Mouse (Mus musculus) liver, postnatal 0 days (tissue): ENCODE measurements at regions not wholly inside any gene's neighbourhood (a gene's known extent, or its start where the extent isn't known, plus 50 kb on each side); places are given as distances from the start of the nearest gene placed in this dataset.
A peak's percentile ranks its signal among the peaks of the same experiment; 100 is the strongest.
"Not testable (repeated sequence)": the region's sequence is repeated elsewhere in the genome, so short reads cannot be mapped to it uniquely, and the experiment has no call there.

Experiments
- ATAC-seq: fragments of 200-750 bp; cut with Nextera tagmentation; 2 replicates; pipeline ENCODE4 v1.8.0; 2017; ENCODE audit warnings: mild to moderate bottlenecking, moderate library complexity
- DNase-seq: peaks from one replicate; pipeline ENCODE4 v3.0.0-alpha.2; 2016
- H3K27ac ChIP-seq: fragments of 300-500 bp; sonication (generic); 2 replicates; pipeline ENCODE4 v1.5.1; 2014; ENCODE audit warnings: antibody characterized with exemption, moderate library complexity, mild to moderate bottlenecking, low read depth
- H3K27me3 ChIP-seq: fragments of 300-500 bp; sonication (generic); 2 replicates; pipeline ENCODE4 v1.6.1; 2014; ENCODE audit warnings: low read length, control low read depth, mixed read lengths; ENCODE audit not compliant: insufficient read depth
- H3K36me3 ChIP-seq: fragments of 300-500 bp; sonication (generic); replicated peaks from 2 replicates; pipeline ENCODE4 v1.6.1; 2014; ENCODE audit warnings: mild to moderate bottlenecking, control low read depth, low read length, moderate library complexity, mixed read lengths; ENCODE audit not compliant: insufficient read depth
- H3K4me1 ChIP-seq: fragments of 300-500 bp; sonication (generic); 2 replicates; pipeline ENCODE4 v1.6.1; 2014; ENCODE audit warnings: antibody characterized with exemption, mild to moderate bottlenecking, control low read depth; ENCODE audit not compliant: insufficient read depth
- H3K4me2 ChIP-seq: fragments of 300-500 bp; sonication (generic); 2 replicates; pipeline ENCODE4 v1.6.1; 2014; ENCODE audit warnings: low read depth, mild to moderate bottlenecking, low read length, moderate library complexity, mixed read lengths
- H3K4me3 ChIP-seq: fragments of 300-500 bp; sonication (generic); 2 replicates; pipeline ENCODE4 v1.5.1; 2014; ENCODE audit warnings: low read depth, low read length
- H3K9ac ChIP-seq: fragments of 300-500 bp; sonication (generic); replicated peaks from 2 replicates; pipeline ENCODE4 v1.6.1; 2014; ENCODE audit warnings: mild to moderate bottlenecking, moderate library complexity
- H3K9me3 ChIP-seq: fragments of 300-500 bp; sonication (generic); 2 replicates; pipeline ENCODE4 v1.6.1; 2016; ENCODE audit warnings: mild to moderate bottlenecking, control low read depth, low read length, mixed read lengths
- CTCF ChIP-seq: sonication (generic); IDR thresholded peaks from 2 replicates; pipeline ENCODE4 v1.5.1; 2016; ENCODE audit warnings: antibody characterized with exemption, low read depth
- EP300 ChIP-seq: IDR thresholded peaks from 2 replicates; pipeline ENCODE4 v1.6.1; 2016; ENCODE audit warnings: antibody characterized with exemption, low read depth, mild to moderate bottlenecking
- WGBS: fragments of 180-500 bp; shearing (Covaris S2); extraction: QIAGEN DNeasy Blood & Tissue Kit; methylation state at CpG from one replicate; pipeline ENCODE4 v1.1.7; 2014; ENCODE audit not compliant: insufficient replicate concordance; 5-methylcytosine and 5-hydroxymethylcytosine counted together

GRCm38 (mm10) chr14:46591211-46591610 lies 169.1 kb upstream of the Cdkn3 start:
- no peaks in the 10 kb centered on the region for H3K36me3 ChIP-seq
- H3K27ac ChIP-seq, result no peak overlapping the region
- H3K4me3 ChIP-seq, result no peak overlapping the region
- H3K27me3 ChIP-seq, result no peaks in the 10 kb centered on the region
- WGBS, result 92% methylated on average over 3 of the region's 3 CpGs
- no peak for TF ChIP-seq EP300
- no peak for TF ChIP-seq CTCF
- ATAC-seq (no peak), DNase-seq (no peak)
- no peak overlapping the region for H3K4me2 ChIP-seq
- no peaks in the 10 kb centered on the region for H3K9me3 ChIP-seq
- H3K9ac ChIP-seq, result no peak overlapping the region
- no peaks in the 10 kb centered on the region for H3K4me1 ChIP-seq

- DNase-seq (no peak), ATAC-seq (no peak)
- Histone ChIP-seq H3K9ac (no peak overlapping the region), H3K27me3 (no peaks in the 10 kb centered on the region), H3K36me3 (no peaks in the 10 kb centered on the region), H3K4me3 (no peak overlapping the region), H3K4me2 (no peak overlapping the region), H3K9me3 (no peaks in the 10 kb centered on the region), H3K27ac (no peak overlapping the region), H3K4me1 (no peaks in the 10 kb centered on the region)
- WGBS, result 81% methylated on average over 11 of the region's 11 CpGs
- TF ChIP-seq CTCF, result no peak
- TF ChIP-seq EP300, result no peak
Measured at GRCm38 (mm10) chr14:46586093-46586492, 174.2 kb upstream of the Cdkn3 start.

- H3K27me3 ChIP-seq, result no peaks in the 10 kb centered on the region
- 53% methylated on average over 13 of the region's 13 CpGs for WGBS
- H3K4me1 ChIP-seq, result peaks cover 9% of the 10 kb centered on the region; the same call in 1 of the 2 replicates
- ATAC-seq (no peak), DNase-seq (no peak)
- H3K4me3 ChIP-seq, result no peak overlapping the region
- no peak for TF ChIP-seq EP300
- H3K9ac ChIP-seq, result no peak overlapping the region
- H3K4me2 ChIP-seq, result no peak overlapping the region
- no peak overlapping the region for H3K27ac ChIP-seq
- no peaks in the 10 kb centered on the region for H3K9me3 ChIP-seq
- no peaks in the 10 kb centered on the region for H3K36me3 ChIP-seq
Measured at GRCm38 (mm10) chr14:46578051-46579000, 182.0 kb upstream of the Cdkn3 start.

- DNase-seq (no peak), ATAC-seq (no peak)
- H3K9me3 ChIP-seq, result no peaks in the 10 kb centered on the region
- no peak overlapping the region for H3K27ac ChIP-seq
- WGBS, result 76% methylated on average over 4 of the region's 4 CpGs
- peaks cover 10% of the 10 kb centered on the region; the same call in 1 of the 2 replicates for H3K4me1 ChIP-seq
- H3K4me2 ChIP-seq, result no peak overlapping the region
- H3K9ac ChIP-seq, result no peak overlapping the region
- H3K36me3 ChIP-seq, result no peaks in the 10 kb centered on the region
- no peak overlapping the region for H3K4me3 ChIP-seq
- no peaks in the 10 kb centered on the region for H3K27me3 ChIP-seq
- TF ChIP-seq CTCF, result no peak
Measured at GRCm38 (mm10) chr14:46575889-46576288, 184.5 kb upstream of the Cdkn3 start.

- no peak for TF ChIP-seq EP300
- TF ChIP-seq CTCF, result no peak
- no peaks in the 10 kb centered on the region for H3K27me3 ChIP-seq
- WGBS, result 94% methylated on average over 3 of the region's 3 CpGs
- no peak overlapping the region for H3K4me2 ChIP-seq
- H3K9ac ChIP-seq, result no peak overlapping the region
- H3K9me3 ChIP-seq, result no peaks in the 10 kb centered on the region
- no peak overlapping the region for H3K4me3 ChIP-seq
- peaks cover 10% of the 10 kb centered on the region; the same call in 1 of the 2 replicates for H3K4me1 ChIP-seq
- ATAC-seq, result no peak
- no peak for DNase-seq
- H3K27ac ChIP-seq, result no peak overlapping the region
- no peaks in the 10 kb centered on the region for H3K36me3 ChIP-seq
Measured at GRCm38 (mm10) chr14:46575414-46575813, 184.9 kb upstream of the Cdkn3 start.

GRCm38 (mm10) chr14:46573401-46573800 lies 182.9 kb upstream of the Bmp4 start:
- Histone ChIP-seq H3K27me3 (no peaks in the 10 kb centered on the region), H3K9ac (peak overlapping the region; percentile 30; the same call in 1 of the 2 replicates), H3K4me1 (peaks cover 6% of the 10 kb centered on the region; the same call in 1 of the 2 replicates), H3K4me3 (no peak overlapping the region), H3K9me3 (no peaks in the 10 kb centered on the region), H3K36me3 (no peaks in the 10 kb centered on the region), H3K27ac (no peak overlapping the region), H3K4me2 (no peak overlapping the region)
- ATAC-seq (peak; percentile 38; the same call in 1 of the 2 replicates), DNase-seq (no peak)
- WGBS, result 46% methylated on average over 6 of the region's 6 CpGs
- TF ChIP-seq EP300 (peak; percentile 51), CTCF (no peak)

- not testable (repeated sequence) for ATAC-seq, H3K9me3 ChIP-seq, H3K9ac ChIP-seq, H3K4me3 ChIP-seq, H3K27ac ChIP-seq, H3K4me2 ChIP-seq, H3K36me3 ChIP-seq, H3K27me3 ChIP-seq, H3K4me1 ChIP-seq, DNase-seq
- WGBS, result 55% methylated on average over 2 of the region's 2 CpGs
Measured at GRCm38 (mm10) chr14:46572972-46573371, 182.5 kb upstream of the Bmp4 start.
